Mouse (Mus musculus): ENCODE results near the gene Neurl4.

- no peak for TF ChIP-seq GATA1 (IDR thresholded peaks at IDR 0.05; ENCODE audit: low read length)
- no peak for TF ChIP-seq TAL1 (IDR thresholded peaks at IDR 0.05; ENCODE audit: low read length)
These were observed 35.3 kb upstream of the Neurl4 start for GRCm38 (mm10) chr11:69865561-69865960.
